Mouse (Mus musculus): ENCODE measurements around the gene Rptor. TPM values are rescaled to one million over a fixed set of nuclear protein-coding genes. Genes with fewer than 3 reads are reported as not detected.

The Rptor gene
- polyA plus RNA-seq, 1 experiment from 2014 or later, result 19.2 TPM

DNA sequence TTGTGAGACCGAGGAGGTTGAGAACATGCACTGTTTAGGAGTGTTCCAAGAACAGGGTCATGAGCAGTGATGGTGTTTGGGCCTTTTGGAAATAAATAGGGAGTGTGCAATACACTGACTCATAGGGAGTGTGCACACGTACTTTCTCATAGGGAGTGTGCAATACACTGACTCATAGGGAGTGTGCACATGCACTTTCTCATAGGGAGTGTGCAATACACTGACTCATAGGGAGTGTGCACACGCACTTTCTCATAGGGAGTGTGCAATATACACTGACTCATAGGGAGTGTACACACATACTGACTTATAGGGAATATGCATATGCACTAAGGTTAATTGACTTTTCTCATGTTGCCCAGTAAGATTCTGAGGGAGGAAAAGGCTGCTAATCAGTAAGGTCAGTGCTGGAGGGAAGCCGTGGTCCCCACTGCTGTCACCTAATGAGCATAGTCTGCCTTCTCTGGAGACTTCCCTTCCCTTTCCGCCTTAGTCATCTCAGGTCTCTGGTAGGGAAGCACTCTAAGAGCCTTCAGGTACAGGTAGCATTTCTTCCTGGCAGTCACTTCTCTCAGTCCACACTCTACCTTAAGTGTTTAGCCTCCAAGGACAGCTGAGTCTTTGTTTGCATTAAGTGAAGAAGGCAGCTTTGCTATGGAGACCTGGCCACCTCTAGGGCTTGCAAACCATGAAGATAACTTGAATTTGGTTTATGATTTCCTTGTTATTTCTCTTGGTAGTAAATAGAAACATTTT is 113.3 kb downstream of the Rptor start:
- H3K27me3 ChIP-seq (ENCODE audit: control insufficient read depth, insufficient read depth, low read length), result no peaks in the 10 kb centered on the region
- WGBS, result 93% methylated on average over 5 of the region's 5 CpGs
- no peak overlapping the region for H3K4me3 ChIP-seq (ENCODE audit: low read depth, low read length)
- peaks cover 5% of the 10 kb centered on the region; the same call in 1 of the 2 replicates for H3K4me1 ChIP-seq (replicated peaks; ENCODE audit: control insufficient read depth, insufficient read depth, low read length)
- H3K9me3 ChIP-seq (ENCODE audit: control insufficient read depth, low read length), result no peaks in the 10 kb centered on the region; the same call in 1 of the 2 replicates
- DNase-seq (ENCODE audit: low spot score) (no peak), ATAC-seq (replicated peaks; ENCODE audit: low FRiP score) (no peak)
- no peak overlapping the region for H3K27ac ChIP-seq (ENCODE audit: low read depth, low read length)
- no peak overlapping the region for H3K4me2 ChIP-seq (ENCODE audit: low read depth, low read length, severe bottlenecking)
- H3K36me3 ChIP-seq (ENCODE audit: control insufficient read depth, insufficient read depth, low read length), result no peaks in the 10 kb centered on the region
- H3K9ac ChIP-seq (ENCODE audit: low read length), result no peak overlapping the region

GRCm38 (mm10) chr11:119718115-119718514 is 115.4 kb downstream of the Rptor start:
- no peak overlapping the region for H3K4me3 ChIP-seq (ENCODE audit: low read depth, low read length)
- H3K4me1 ChIP-seq (replicated peaks; ENCODE audit: control insufficient read depth, insufficient read depth, low read length), result peaks cover 5% of the 10 kb centered on the region; the same call in 1 of the 2 replicates
- no peaks in the 10 kb centered on the region for H3K36me3 ChIP-seq (ENCODE audit: control insufficient read depth, insufficient read depth, low read length)
- no peak overlapping the region for H3K4me2 ChIP-seq (ENCODE audit: low read depth, low read length, severe bottlenecking)
- DNase-seq (ENCODE audit: low spot score), result no peak
- no peak for ATAC-seq (replicated peaks; ENCODE audit: low FRiP score)
- H3K9ac ChIP-seq (ENCODE audit: low read length), result no peak overlapping the region
- H3K27ac ChIP-seq (ENCODE audit: low read depth, low read length), result no peak overlapping the region
- H3K27me3 ChIP-seq (ENCODE audit: control insufficient read depth, insufficient read depth, low read length), result no peaks in the 10 kb centered on the region
- 94% methylated on average over 3 of the region's 3 CpGs for WGBS
- no peaks in the 10 kb centered on the region; the same call in 1 of the 2 replicates for H3K9me3 ChIP-seq (ENCODE audit: control insufficient read depth, low read length)

- H3K27me3 ChIP-seq (ENCODE audit: control insufficient read depth, insufficient read depth, low read length), result no peaks in the 10 kb centered on the region
- 91% methylated on average over 9 of the region's 9 CpGs for WGBS
- no peak overlapping the region for H3K9ac ChIP-seq (ENCODE audit: low read length)
- no peaks in the 10 kb centered on the region; the same call in 1 of the 2 replicates for H3K9me3 ChIP-seq (ENCODE audit: control insufficient read depth, low read length)
- no peaks in the 10 kb centered on the region for H3K36me3 ChIP-seq (ENCODE audit: control insufficient read depth, insufficient read depth, low read length)
- DNase-seq (ENCODE audit: low spot score) (no peak), ATAC-seq (replicated peaks; ENCODE audit: low FRiP score) (no peak)
- H3K4me3 ChIP-seq (ENCODE audit: low read depth, low read length), result no peak overlapping the region
- H3K27ac ChIP-seq (ENCODE audit: low read depth, low read length), result no peak overlapping the region
- H3K4me2 ChIP-seq (ENCODE audit: low read depth, low read length, severe bottlenecking), result no peak overlapping the region
- H3K4me1 ChIP-seq (replicated peaks; ENCODE audit: control insufficient read depth, insufficient read depth, low read length), result peaks cover 2% of the 10 kb centered on the region; the same call in 1 of the 2 replicates
Measured at GRCm38 (mm10) chr11:119720101-119721048, 117.7 kb downstream of the Rptor start.

DNA sequence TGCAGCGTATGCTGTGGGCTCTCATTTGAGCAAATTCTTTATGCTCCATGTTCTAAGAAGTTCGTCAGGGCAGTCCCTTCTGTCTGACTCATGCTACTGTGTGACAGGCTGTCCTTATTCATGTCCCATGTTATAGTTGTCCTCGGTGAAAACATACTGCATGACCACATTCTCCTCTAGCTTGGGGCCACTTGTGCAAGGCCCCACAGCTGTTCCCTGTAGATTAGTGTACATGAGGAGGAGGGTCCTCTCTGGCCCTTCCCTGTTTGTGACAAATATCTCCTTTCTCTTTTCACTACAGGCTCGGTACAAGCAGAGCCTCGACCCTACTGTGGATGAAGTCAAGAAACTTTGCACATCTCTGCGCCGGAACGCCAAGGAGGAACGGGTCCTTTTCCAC is 122.0 kb downstream of the Rptor start:
- no peak overlapping the region for H3K4me2 ChIP-seq (ENCODE audit: low read depth, low read length, severe bottlenecking)
- no peak overlapping the region for H3K27ac ChIP-seq (ENCODE audit: low read depth, low read length)
- no peaks in the 10 kb centered on the region for H3K27me3 ChIP-seq (ENCODE audit: control insufficient read depth, insufficient read depth, low read length)
- no peaks in the 10 kb centered on the region for H3K4me1 ChIP-seq (replicated peaks; ENCODE audit: control insufficient read depth, insufficient read depth, low read length)
- ATAC-seq (replicated peaks; ENCODE audit: low FRiP score) (no peak), DNase-seq (ENCODE audit: low spot score) (no peak)
- H3K9me3 ChIP-seq (ENCODE audit: control insufficient read depth, low read length), result no peaks in the 10 kb centered on the region
- H3K36me3 ChIP-seq (ENCODE audit: control insufficient read depth, insufficient read depth, low read length), result no peaks in the 10 kb centered on the region
- no peak overlapping the region for H3K4me3 ChIP-seq (ENCODE audit: low read depth, low read length)
- 93% methylated on average over 9 of the region's 9 CpGs for WGBS
- no peak overlapping the region for H3K9ac ChIP-seq (ENCODE audit: low read length)

DNA sequence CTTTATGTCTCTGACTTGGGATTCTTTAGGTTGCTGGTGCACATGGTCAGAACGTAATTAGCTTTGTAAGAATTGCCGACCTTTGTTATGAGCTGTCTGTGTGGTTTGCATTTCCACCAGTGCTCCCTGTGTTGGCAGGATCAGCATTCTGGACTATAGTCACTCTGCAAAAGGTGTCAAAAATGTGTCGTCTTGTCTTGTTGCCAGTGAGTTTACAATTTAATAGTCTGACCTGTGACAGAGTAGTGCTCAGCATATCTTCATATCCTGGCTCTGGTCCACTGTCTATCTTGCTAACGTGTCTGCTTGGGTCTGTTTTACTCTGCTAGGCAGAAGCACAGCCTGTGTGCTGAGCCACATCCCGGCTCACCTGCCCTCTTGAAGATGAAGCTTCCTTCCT is 128.7 kb downstream of the Rptor start:
- no peak for ATAC-seq (replicated peaks; ENCODE audit: low FRiP score)
- DNase-seq (ENCODE audit: low spot score), result no peak
- H3K36me3 ChIP-seq (ENCODE audit: control insufficient read depth, insufficient read depth, low read length), result no peaks in the 10 kb centered on the region
- H3K27ac ChIP-seq (ENCODE audit: low read depth, low read length), result no peak overlapping the region
- no peaks in the 10 kb centered on the region for H3K4me1 ChIP-seq (replicated peaks; ENCODE audit: control insufficient read depth, insufficient read depth, low read length)
- 87% methylated on average over 5 of the region's 5 CpGs for WGBS
- H3K4me3 ChIP-seq (ENCODE audit: low read depth, low read length), result no peak overlapping the region
- no peaks in the 10 kb centered on the region for H3K9me3 ChIP-seq (ENCODE audit: control insufficient read depth, low read length)
- no peak overlapping the region for H3K4me2 ChIP-seq (ENCODE audit: low read depth, low read length, severe bottlenecking)
- H3K27me3 ChIP-seq (ENCODE audit: control insufficient read depth, insufficient read depth, low read length), result no peaks in the 10 kb centered on the region
- H3K9ac ChIP-seq (ENCODE audit: low read length), result no peak overlapping the region

GRCm38 (mm10) chr11:119732362-119732761 is 129.7 kb downstream of the Rptor start:
- Histone ChIP-seq H3K27ac (ENCODE audit: low read depth, low read length) (no peak overlapping the region), H3K9me3 (ENCODE audit: control insufficient read depth, low read length) (no peaks in the 10 kb centered on the region), H3K4me2 (ENCODE audit: low read depth, low read length, severe bottlenecking) (no peak overlapping the region), H3K9ac (ENCODE audit: low read length) (no peak overlapping the region), H3K36me3 (ENCODE audit: control insufficient read depth, insufficient read depth, low read length) (no peaks in the 10 kb centered on the region), H3K4me3 (ENCODE audit: low read depth, low read length) (no peak overlapping the region), H3K4me1 (replicated peaks; ENCODE audit: control insufficient read depth, insufficient read depth, low read length) (no peaks in the 10 kb centered on the region), H3K27me3 (ENCODE audit: control insufficient read depth, insufficient read depth, low read length) (no peaks in the 10 kb centered on the region)
- WGBS, result 88% methylated on average over 1 of the region's 1 CpGs
- ATAC-seq (replicated peaks; ENCODE audit: low FRiP score) (no peak), DNase-seq (ENCODE audit: low spot score) (no peak)

DNA sequence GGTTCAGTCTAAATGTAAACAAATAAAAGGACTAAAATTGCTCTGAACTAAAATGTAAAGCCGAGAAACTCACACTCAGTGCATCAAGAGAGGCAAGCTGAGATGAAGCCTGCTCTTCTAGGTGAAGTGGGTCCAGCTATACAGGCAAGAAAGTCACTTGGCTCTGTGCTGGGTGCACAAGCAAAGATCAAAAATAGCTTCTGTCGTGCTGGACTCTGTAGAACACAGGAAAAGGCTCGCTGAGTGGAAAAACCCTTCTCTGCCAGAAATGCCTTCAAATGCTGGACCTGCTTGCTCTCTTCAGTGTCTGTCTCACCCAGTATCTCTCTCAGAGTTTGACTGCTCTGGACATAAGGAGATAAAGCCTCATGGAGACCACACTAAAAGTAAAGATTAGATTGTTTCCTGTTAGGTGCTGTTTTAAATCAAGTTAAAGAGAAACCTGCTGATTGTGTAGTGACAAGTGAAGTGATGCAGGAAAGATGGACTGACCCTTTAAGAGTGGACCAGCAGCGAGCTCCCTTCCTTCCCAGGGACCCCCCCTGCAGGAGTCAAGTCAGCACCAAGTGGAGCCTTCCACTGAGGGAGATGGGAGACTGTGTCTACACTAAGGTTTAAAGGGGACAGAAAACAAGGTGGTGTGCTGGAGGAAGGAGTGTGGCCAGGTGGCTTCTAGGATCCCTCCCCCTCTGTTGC is 130.4 kb downstream of the Rptor start:
- H3K9ac ChIP-seq (ENCODE audit: low read length), result no peak overlapping the region
- no peaks in the 10 kb centered on the region for H3K9me3 ChIP-seq (ENCODE audit: control insufficient read depth, low read length)
- ATAC-seq (replicated peaks; ENCODE audit: low FRiP score) (no peak), DNase-seq (ENCODE audit: low spot score) (no peak)
- H3K36me3 ChIP-seq (ENCODE audit: control insufficient read depth, insufficient read depth, low read length), result no peaks in the 10 kb centered on the region
- 83% methylated on average over 4 of the region's 4 CpGs for WGBS
- H3K4me1 ChIP-seq (replicated peaks; ENCODE audit: control insufficient read depth, insufficient read depth, low read length), result no peaks in the 10 kb centered on the region
- no peaks in the 10 kb centered on the region for H3K27me3 ChIP-seq (ENCODE audit: control insufficient read depth, insufficient read depth, low read length)
- H3K4me2 ChIP-seq (ENCODE audit: low read depth, low read length, severe bottlenecking), result no peak overlapping the region
- H3K4me3 ChIP-seq (ENCODE audit: low read depth, low read length), result no peak overlapping the region
- no peak overlapping the region for H3K27ac ChIP-seq (ENCODE audit: low read depth, low read length)

- Histone ChIP-seq H3K27me3 (ENCODE audit: control insufficient read depth, insufficient read depth, low read length) (no peaks in the 10 kb centered on the region), H3K27ac (ENCODE audit: low read depth, low read length) (no peak overlapping the region), H3K9ac (ENCODE audit: low read length) (no peak overlapping the region), H3K4me1 (replicated peaks; ENCODE audit: control insufficient read depth, insufficient read depth, low read length) (no peaks in the 10 kb centered on the region), H3K4me2 (ENCODE audit: low read depth, low read length, severe bottlenecking) (no peak overlapping the region), H3K4me3 (ENCODE audit: low read depth, low read length) (no peak overlapping the region), H3K36me3 (ENCODE audit: control insufficient read depth, insufficient read depth, low read length) (no peaks in the 10 kb centered on the region), H3K9me3 (ENCODE audit: control insufficient read depth, low read length) (no peaks in the 10 kb centered on the region)
- 94% methylated on average over 7 of the region's 7 CpGs for WGBS
- DNase-seq (ENCODE audit: low spot score) (no peak), ATAC-seq (replicated peaks; ENCODE audit: low FRiP score) (no peak)
Measured at GRCm38 (mm10) chr11:119733657-119733990, 130.9 kb downstream of the Rptor start.

Data from forebrain, embryonic 11.5 days (tissue).